Mouse (Mus musculus): ENCODE measurements around the gene Atp5l.
"Not testable (repeated sequence)": the region's sequence is repeated elsewhere in the genome, so short reads cannot be mapped to it uniquely, and the experiment has no call there.

Atp5l gene

DNA sequence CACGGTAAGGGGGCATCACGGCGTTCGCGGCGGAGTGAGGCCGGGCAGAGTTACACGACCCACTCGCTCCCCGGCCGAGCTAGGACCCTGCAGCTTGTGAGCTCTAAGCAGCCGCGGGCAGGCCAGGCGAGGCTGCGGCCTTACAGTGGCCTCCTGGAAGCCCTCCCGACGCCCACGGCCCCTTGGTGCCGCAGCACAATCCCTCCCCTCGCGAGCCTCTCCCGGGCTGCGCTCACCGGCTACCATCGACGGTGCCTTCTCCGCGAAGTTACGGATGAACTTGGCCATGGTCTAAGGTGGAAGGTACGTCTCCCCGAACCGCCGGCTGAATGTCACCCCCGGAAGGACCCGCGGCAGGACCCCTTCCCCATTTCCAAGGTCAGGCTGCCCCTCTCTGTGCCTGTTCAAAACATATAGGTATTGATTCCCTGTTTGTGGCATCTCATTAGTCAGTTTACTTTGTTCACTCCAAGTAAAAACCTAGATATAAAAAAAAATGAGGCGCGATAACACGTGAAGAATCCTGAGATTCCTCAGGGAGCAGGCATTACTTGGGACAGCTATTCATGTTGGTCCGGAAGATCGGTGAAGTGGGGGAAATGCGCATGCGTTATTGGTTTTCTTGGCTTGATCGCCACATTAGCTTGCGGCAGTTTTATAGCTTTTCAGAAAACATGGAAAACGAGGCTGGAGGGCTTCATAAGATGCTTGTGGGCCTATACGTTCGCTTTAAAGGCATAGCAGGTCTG, at the start of gene Atp5l:
TSS of gene Atp5l (minus strand) at position 369 of the 749 bp plus-strand sequence.
- DNase-seq (ENCODE audit: low spot score): peak; percentile 87

- no peak for DNase-seq (ENCODE audit: low spot score)
These were observed 48.9 kb upstream of the Atp5l start for GRCm38 (mm10) chr9:44969450-44969849.

DNA sequence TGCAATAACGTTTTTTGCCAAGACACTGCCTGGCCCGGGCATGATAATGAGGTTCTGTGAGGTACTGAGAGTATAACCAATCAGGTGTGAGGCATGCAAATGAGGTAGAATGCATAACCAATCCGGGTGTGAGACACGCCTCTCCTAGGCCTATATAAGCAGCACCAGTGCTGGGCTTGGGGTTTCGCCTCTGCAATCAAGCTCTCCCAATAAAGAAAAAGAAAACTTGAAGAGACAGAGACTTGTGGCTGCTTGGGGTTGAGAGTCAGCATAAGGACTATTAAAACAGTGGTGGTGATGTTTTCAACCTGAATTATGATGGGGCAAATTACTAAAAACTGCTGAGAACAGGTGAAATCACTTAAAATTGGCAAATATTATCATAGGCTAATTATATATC, 47.2 kb upstream of the Atp5l start:
- not testable (repeated sequence) for DNase-seq (ENCODE audit: low spot score)

DNA sequence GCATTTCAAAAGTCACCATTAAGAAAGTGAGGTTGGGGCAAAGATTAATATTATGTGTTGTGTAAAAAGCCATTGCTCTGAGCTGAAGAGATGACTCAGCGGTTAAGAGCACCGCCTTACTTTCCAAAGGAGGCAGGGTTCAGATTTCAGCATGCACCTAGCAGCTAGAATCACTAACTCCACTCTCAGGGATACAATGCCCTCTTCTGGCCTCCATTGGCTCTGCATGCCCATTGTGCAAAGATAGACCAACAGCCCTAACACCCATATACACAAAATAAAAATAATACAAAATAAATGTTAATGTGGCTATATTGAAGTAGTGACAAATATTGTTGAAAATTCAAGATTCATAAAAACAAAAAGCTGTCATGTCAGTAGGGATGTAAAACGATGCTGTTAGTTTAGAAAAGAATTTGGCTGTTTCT, 46.3 kb upstream of the Atp5l start:
- DNase-seq (ENCODE audit: low spot score): peak; percentile 42

DNA sequence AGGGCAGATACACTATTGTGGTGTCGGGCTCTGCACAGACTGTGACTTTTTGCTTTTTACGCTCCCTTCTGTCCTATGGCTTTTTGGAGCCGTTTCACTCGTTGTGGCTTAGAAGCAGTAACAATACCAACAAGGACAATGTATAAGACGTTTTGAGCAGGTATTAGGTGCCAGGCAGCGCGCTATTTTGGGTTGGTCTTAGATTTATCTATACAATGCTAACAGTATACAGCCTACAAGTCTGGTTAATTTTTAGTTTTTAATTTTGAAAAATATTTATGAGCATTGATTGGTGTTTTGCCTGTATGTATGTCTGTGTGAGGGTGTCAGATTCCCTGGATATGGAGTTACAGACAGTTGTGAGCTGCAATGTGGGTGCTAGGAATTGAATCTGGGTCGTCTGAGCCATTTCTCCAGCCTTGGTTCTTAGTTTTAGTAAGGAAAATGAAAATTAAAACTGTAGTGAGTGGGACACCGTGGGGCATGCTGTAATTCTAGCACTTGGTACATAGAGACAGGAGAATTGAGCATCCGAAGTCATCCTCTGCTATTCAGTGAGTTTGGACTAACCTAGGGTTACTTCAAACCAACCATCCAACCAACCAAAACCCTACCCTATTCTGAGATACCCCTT, 45.4 kb upstream of the Atp5l start:
- no peak for DNase-seq (ENCODE audit: low spot score)

- DNase-seq (ENCODE audit: low spot score): peak; percentile 98
These were observed 44.7 kb upstream of the Atp5l start, which contains the start of gene Ube4a for GRCm38 (mm10) chr9:44965126-44965832. Ube4a (minus strand) TSS chr9:44965600.

DNA sequence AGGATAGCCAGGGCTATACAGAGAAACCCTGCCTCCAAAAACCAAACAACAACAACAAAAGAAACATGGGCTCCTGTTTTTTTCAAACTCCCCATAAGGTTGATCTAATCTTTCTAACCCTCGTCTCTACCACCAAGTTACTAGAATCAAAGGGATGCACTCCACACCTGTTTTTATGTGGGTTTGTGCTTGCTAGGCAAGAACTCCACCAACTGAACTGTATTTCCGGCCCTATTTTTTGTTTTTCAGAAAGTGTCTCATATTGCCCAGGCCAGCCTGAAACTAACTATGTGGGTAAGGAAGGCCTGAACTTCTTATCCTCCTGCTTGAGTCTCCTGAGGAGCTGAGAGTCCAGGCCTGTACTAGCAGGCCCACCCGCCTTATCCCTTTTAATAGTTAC, 33.9 kb upstream of the Atp5l start:
- DNase-seq (ENCODE audit: low spot score): no peak

GRCm38 (mm10) chr9:44947836-44948235, 27.3 kb upstream of the Atp5l start:
- DNase-seq (ENCODE audit: low spot score): no peak

GRCm38 (mm10) chr9:44946185-44946695, 25.7 kb upstream of the Atp5l start:
- DNase-seq (ENCODE audit: low spot score): no peak

DNA sequence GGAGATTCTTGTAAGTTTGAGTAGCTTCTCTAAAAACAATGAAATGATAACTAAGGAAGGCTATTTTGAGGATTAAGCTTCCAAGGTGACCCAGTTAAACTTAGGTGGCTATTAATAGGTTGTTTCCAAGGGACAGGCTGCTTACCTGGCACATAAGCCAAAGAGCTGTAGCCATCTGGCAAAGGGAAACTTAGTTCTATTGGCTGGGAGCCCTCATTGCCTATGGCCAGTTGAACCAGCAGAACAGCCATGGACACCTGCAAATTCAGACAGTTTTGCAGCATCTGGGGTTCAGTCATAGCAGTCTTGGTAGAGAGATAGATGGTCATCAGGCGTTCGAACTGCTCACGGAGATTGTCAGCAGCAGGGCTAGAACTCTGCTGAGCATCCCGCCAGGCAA, 21.9 kb upstream of the Atp5l start:
- DNase-seq (ENCODE audit: low spot score): no peak

- no peak for DNase-seq (ENCODE audit: low spot score)
These were observed 21.2 kb upstream of the Atp5l start for GRCm38 (mm10) chr9:44941756-44942155.

- DNase-seq (ENCODE audit: low spot score): no peak
These were observed 1.0 kb upstream of the Atp5l start for GRCm38 (mm10) chr9:44921543-44921942.

DNA sequence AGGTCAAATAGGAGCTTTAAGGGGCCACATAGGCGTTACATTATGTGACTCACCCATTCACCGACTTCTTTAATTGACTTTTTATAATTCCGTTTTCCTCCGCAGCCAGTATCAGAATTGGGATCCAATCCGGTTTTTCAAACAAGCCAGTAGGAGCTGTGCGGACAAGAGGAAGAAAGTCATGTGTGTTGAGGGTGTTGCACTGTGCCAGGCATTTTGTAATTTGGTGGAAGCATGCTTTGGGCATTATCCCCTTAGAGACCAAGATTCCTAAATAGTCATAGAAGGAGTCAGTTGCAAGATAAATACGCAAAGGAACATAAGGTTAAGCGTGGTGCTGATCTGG, 554 bp upstream of the Atp5l start:
- DNase-seq (ENCODE audit: low spot score): peak; percentile 41

DNA sequence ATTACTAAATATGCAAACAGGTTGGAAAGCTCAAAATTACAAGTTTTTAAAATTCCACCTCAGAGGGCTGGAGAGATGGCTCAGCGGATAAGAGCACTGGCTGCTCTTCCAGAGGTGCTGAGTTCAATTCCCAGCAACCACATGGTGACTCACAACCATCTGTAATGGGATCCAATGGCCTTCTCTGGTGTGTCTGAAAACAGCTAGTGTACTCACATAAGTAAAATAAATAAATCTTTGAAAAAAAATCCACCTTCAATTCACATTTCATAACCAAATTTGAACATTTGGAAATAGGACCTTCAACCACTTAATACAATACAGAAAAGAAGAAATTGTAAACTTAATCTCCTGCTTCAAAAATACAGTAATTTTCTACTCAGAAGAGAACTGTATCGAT, 936 bp downstream of the Atp5l start:
- DNase-seq (ENCODE audit: low spot score): no peak

DNA sequence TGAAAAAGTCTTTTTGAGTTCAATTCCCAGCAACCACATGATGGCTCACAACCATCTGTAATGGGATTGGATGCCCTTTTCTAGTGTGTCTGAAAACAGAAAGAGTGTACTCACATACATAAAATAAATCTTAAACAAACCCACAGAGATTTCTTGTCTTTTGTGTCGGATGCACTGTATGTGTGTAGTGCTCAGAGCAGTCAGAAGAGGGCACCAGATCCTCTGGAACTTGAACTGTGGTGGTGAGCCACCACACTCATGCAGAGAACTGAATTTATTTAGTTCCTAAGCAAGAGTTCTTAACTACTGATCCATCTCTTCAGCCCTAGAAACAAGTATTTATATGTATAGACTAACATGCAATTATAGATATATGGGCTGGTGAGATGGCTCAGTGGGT, 4.3 kb downstream of the Atp5l start:
- DNase-seq (ENCODE audit: low spot score): no peak

DNA sequence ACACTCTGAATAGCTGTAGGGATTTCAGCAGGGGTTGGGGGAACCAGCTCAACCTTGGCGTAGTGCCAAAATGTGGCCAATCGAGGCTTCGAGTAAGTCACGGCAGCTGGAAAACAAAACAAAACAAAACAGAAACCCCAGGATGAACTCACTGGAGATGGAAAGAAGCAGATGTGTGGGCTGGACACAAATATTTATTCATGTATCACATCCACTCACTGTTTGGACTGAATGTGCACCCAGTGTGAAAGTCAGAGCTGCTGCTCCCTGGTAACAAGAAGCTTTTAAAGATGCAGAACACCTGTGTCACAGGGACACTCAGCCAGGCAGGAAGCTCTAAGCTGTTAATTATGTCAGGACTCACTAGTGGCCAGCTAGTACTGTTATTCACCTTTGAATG, 5.8 kb downstream of the Atp5l start:
- DNase-seq (ENCODE audit: low spot score): no peak

DNA sequence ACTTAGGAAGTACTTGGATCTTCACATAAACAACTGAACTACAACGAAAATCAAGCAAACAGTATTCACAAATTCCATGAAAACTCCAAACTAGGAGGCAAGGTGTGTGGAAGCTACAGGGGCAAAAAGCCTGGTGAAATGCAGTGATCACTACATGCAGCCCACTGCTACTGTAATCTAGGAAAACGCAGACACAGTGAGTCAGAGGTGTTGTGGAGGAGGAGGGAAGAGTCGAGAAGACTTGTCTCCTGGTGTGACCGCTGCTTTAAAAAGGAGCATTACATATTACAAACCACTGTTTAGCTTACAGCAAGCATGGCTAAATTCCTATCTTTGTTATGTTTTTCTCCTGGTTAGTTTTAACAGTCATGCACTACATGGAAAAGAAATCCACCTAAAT, 9.2 kb downstream of the Atp5l start:
- DNase-seq (ENCODE audit: low spot score): no peak

- no peak for DNase-seq (ENCODE audit: low spot score)
These were observed 14.9 kb downstream of the Atp5l start for GRCm38 (mm10) chr9:44905620-44906019.

GRCm38 (mm10) chr9:44904964-44905363, 15.6 kb downstream of the Atp5l start:
- peak; percentile 43 for DNase-seq (ENCODE audit: low spot score)

GRCm38 (mm10) chr9:44903856-44904255, 16.7 kb downstream of the Atp5l start:
- no peak for DNase-seq (ENCODE audit: low spot score)

GRCm38 (mm10) chr9:44900402-44900801, 20.1 kb downstream of the Atp5l start:
- no peak for DNase-seq (ENCODE audit: low spot score)

DNA sequence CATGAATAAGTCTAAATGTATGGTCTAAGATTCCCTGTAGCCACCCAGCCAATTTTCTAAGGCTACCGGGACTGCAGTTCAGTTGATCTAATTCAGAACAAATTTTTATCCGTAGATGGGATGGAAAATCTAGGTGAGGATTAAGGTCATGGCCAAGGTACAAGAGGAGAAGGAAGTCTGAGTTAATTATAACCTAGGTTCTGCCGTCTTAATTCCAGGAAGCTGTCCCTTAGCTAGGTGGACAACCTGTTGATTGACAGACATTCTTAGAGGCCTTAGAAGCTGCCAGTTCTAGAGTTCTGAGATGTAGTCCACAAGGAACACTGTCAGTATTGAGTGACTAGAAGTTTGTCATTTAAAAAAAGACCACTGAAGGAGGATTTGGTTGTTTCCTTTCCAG, 20.8 kb downstream of the Atp5l start:
- no peak for DNase-seq (ENCODE audit: low spot score)

DNA sequence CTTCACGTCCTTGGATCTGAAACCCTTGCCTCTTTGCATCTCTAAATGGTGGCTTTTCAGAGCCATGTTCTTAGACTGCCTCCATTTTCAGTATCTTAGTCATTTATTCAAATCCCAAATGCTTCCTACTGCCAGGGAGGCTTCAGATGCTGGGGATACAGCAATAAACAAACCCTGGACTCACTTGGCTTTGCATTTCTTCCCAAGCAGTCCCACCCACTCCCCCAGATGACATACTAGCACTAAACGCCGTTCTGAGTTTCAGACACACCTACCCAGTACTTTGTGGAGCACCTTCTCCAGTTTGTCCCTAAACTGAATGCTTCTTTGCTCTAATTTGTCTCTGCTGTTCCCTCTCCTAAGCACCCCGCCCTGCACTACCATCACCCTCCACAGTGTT, 23.5 kb downstream of the Atp5l start:
- no peak for DNase-seq (ENCODE audit: low spot score)
